Mouse (Mus musculus): ENCODE results near the gene Ntng2.

Ntng2 gene

GRCm38 (mm10) chr2:29191216-29192215, 61.3 kb downstream of the Ntng2 start:
- DNase-seq (ENCODE audit: low spot score) = no peak

GRCm38 (mm10) chr2:29190392-29190791, 62.4 kb downstream of the Ntng2 start:
- no peak for DNase-seq (ENCODE audit: low spot score)

- no peak for DNase-seq (ENCODE audit: low spot score)
These were observed 66.6 kb downstream of the Ntng2 start for GRCm38 (mm10) chr2:29186209-29186608.

GRCm38 (mm10) chr2:29183266-29183924, 69.4 kb downstream of the Ntng2 start:
- DNase-seq (ENCODE audit: low spot score) = no peak

GRCm38 (mm10) chr2:29181111-29181510, 71.7 kb downstream of the Ntng2 start:
- DNase-seq (ENCODE audit: low spot score) = no peak

GRCm38 (mm10) chr2:29179810-29180209, 73.0 kb downstream of the Ntng2 start:
- no peak for DNase-seq (ENCODE audit: low spot score)

GRCm38 (mm10) chr2:29174887-29175286, 77.9 kb downstream of the Ntng2 start:
- DNase-seq (ENCODE audit: low spot score) = peak; percentile 26

- no peak for DNase-seq (ENCODE audit: low spot score)
These were observed 84.7 kb downstream of the Ntng2 start for GRCm38 (mm10) chr2:29168067-29168466.

- DNase-seq (ENCODE audit: low spot score) = no peak
These were observed 100.9 kb downstream of the Ntng2 start for GRCm38 (mm10) chr2:29151941-29152340.

Measured in urinary bladder, postnatal 14 days (tissue).